Mouse (Mus musculus): Measurements from ENCODE around the gene Pgpep1l.
"Not testable (repeated sequence)": the region's sequence is repeated elsewhere in the genome, so short reads cannot be mapped to it uniquely, and the experiment has no call there.

Pgpep1l gene

GRCm38 (mm10) chr7:68283133-68283520 lies 19.1 kb upstream of the Pgpep1l start:
- not testable (repeated sequence) for DNase-seq (ENCODE audit: low read depth, low spot score)

GRCm38 (mm10) chr7:68282304-68283132 lies 18.5 kb upstream of the Pgpep1l start:
- no peak for DNase-seq (ENCODE audit: low read depth, low spot score)

- no peak for DNase-seq (ENCODE audit: low read depth, low spot score)
Measured at GRCm38 (mm10) chr7:68281341-68281740, 17.3 kb upstream of the Pgpep1l start.

DNA sequence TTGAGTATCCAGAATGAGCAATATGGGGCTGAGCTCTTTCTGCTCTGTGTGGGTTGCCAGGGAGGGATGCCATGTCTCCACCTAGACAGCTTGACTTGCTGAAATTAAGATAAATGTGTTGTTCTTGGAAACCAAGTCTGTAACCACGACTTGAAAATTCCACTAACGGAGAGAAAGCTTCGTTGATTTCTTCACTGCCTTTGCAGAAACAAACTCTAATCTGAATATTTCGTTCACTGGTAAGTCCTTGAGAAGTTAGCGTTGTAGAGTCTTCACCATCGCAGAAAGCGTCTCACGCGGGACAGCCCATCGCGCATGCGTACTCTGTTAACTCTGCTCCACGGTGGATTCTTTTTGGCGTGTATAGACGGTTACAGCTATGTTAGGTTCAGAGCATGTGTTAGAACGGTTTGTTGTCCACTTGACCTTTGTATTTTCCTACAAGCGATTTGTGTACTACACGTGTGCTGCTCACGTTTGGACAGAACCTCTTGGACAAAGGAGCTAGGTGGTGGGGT lies 16.4 kb upstream of the Pgpep1l start:
- no peak for DNase-seq (ENCODE audit: low read depth, low spot score)

- DNase-seq (ENCODE audit: low read depth, low spot score), result no peak
Measured at GRCm38 (mm10) chr7:68279481-68279880, 15.4 kb upstream of the Pgpep1l start.

DNA sequence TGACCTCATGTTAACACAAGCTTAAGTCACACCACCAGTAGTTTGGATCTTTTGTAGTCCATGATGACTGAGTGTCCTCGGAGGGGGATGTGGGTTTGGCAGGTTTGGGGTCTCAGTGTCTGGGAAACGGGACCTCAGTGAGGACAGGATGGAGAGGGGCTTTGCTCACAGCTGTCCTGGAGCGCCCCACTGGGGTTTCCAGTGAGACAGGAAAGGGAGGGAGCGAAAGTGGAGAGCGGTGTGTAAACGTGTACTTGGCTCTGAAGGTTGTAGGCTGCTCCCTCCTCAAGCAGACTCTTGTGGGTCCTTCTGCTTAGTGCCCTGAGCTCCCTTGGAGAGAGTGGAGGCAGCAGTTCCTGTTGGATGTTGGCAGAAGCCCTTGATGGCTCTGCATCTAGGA lies 14.9 kb upstream of the Pgpep1l start:
- no peak for DNase-seq (ENCODE audit: low read depth, low spot score)

DNA sequence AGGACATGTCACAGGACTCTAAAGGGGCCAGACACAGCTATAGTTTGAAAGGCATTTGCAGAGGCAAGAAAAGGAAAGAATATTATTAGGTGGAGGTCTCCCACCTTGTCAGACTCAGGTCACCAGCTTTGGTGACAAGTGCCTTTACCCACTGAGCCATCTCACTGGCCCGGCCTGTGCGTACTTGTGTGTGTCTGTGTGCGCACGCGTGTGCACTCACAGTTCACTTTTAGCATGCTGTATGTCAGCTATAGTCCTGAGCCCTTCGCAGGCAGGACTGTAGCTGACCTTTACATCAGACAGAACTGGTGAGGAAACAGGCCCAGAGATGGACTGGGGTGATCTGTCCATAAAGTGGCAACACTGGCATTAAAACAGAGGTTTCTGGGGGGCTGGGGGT lies 14.4 kb upstream of the Pgpep1l start:
- no peak for DNase-seq (ENCODE audit: low read depth, low spot score)

- DNase-seq (ENCODE audit: low read depth, low spot score), result no peak
Measured at GRCm38 (mm10) chr7:68277897-68278270, 13.9 kb upstream of the Pgpep1l start.

GRCm38 (mm10) chr7:68277054-68277896 lies 13.2 kb upstream of the Pgpep1l start:
- DNase-seq (ENCODE audit: low read depth, low spot score), result no peak

DNA sequence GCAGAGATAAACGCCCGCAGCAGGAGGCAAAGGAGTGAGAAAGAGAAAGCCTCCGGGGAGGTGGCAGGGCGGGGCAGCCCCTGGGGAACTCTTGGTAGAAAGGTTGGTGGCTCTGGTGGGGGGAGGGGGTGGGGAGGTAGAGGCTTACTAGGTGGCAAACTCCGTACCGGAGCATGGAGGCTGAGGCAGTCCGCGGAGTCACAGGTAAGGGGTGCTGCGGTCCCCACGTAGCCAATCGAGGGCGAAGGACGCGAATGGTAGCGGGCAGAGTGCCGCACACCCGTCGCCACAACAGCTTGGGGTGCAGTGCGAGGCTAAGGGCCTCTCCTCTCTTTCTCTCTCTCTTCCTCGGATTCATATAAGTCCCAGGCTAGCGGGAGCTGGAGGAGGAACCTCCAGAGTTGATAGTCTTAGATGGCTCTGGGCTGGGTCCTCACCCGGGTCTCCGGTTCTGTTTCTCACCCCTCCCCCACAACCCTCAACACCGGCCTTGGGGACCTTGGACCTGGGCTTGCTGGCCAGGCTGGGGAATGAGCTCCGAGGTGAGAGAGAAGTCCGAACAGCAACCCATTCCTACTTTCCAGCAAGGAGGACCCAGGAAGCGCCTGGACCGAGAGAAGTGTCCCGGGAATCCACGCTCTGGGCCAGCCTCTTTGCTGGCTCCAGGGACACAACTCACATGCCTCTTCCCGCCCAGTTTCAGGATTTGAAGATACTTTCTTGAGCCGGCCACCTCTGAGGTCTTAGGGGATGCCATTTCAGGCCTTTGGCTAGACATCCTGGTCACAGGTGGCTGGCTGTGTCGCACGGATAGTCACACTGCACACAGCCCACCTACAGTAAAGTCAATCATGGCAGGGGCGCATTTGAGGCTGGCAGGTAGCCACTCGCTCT lies 12.1 kb upstream of the Pgpep1l start:
- DNase-seq (ENCODE audit: low read depth, low spot score), result no peak

- DNase-seq (ENCODE audit: low read depth, low spot score), result not testable (repeated sequence)
Measured at GRCm38 (mm10) chr7:68275445-68275837, 11.4 kb upstream of the Pgpep1l start.

GRCm38 (mm10) chr7:68274951-68275350 lies 10.9 kb upstream of the Pgpep1l start:
- DNase-seq (ENCODE audit: low read depth, low spot score), result no peak

GRCm38 (mm10) chr7:68274218-68274617 lies 10.2 kb upstream of the Pgpep1l start:
- DNase-seq (ENCODE audit: low read depth, low spot score), result no peak

DNA sequence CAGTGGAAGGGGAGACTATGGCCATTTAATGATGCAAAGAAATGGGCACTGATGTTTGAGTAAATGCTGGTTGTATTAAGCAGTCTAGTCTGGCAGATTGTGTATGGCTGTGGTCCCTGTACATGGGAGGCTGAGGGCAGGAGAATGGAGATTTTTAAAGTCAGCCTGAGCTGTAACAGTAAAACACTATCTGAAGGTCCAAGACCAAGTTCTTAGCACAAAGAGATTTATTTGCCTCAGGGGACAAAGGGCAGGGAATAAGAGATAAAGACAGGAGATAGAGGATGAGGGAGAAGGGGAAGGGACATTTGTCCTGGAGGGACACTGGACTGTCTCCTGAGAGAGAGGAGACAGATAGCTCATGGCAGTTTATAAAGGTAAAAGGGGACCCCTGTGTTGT lies 9.5 kb upstream of the Pgpep1l start, which contains the start of gene Fam169b:
Gene Fam169b (plus strand): TSS at position 325 of the 400 bp plus-strand sequence.
- DNase-seq (ENCODE audit: low read depth, low spot score), result no peak

- no peak for DNase-seq (ENCODE audit: low read depth, low spot score)
Measured at GRCm38 (mm10) chr7:68272607-68273006, 8.6 kb upstream of the Pgpep1l start.

- no peak for DNase-seq (ENCODE audit: low read depth, low spot score)
Measured at GRCm38 (mm10) chr7:68271816-68272215, 7.8 kb upstream of the Pgpep1l start.

GRCm38 (mm10) chr7:68270551-68270950 lies 6.5 kb upstream of the Pgpep1l start:
- no peak for DNase-seq (ENCODE audit: low read depth, low spot score)

- no peak for DNase-seq (ENCODE audit: low read depth, low spot score)
Measured at GRCm38 (mm10) chr7:68266691-68267090, 2.7 kb upstream of the Pgpep1l start.

DNA sequence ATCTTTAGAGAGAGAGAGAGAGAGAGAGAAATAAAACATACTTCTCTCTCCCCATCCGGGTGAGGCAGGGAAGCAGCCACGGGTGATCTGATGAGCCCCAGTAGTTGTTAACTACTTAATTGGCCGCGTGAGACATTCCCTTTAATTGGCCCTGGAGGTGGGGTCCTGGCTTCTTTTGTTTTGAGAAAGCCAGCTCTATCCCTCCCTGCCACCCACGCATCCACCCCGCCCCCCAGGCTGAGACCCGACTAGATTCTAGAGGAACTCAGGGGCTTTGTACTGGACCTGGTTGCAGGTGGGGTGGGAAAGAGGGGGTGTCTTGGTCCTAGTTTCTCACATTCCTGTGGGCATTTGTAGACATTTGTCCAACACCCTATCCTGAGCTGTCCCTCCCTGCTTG lies 1.4 kb upstream of the Pgpep1l start:
- no peak for DNase-seq (ENCODE audit: low read depth, low spot score)

- no peak for DNase-seq (ENCODE audit: low read depth, low spot score)
Measured at GRCm38 (mm10) chr7:68264531-68264930, 498 bp upstream of the Pgpep1l start.

- DNase-seq (ENCODE audit: low read depth, low spot score), result no peak
Measured at GRCm38 (mm10) chr7:68263346-68264027, 546 bp downstream of the Pgpep1l start.
